Mouse (Mus musculus) heart, embryonic 13.5 days (tissue): ENCODE results near the gene Abca17. TPM values are rescaled to one million over a fixed set of nuclear protein-coding genes. Genes with fewer than 3 reads are reported as not detected.

Experiments
- ATAC-seq: fragments of 200-750 bp; cut with Nextera tagmentation; 2 replicates; pipeline ENCODE4 v1.8.0; 2017; ENCODE audit warnings: moderate TSS enrichment; ENCODE audit not compliant: insufficient number of reproducible peaks, low FRiP score, low TSS enrichment; ENCODE audit errors: extremely low read depth
- H3K27ac ChIP-seq: fragments of 300-500 bp; sonication (generic); replicated peaks from 2 replicates; pipeline ENCODE4 v1.5.1; 2015; ENCODE audit warnings: moderate library complexity, mild to moderate bottlenecking, inconsistent platforms
- H3K27me3 ChIP-seq: fragments of 300-500 bp; sonication (generic); replicated peaks from 2 replicates; pipeline ENCODE4 v1.6.1; 2015; ENCODE audit warnings: mild to moderate bottlenecking, inconsistent platforms
- H3K36me3 ChIP-seq: fragments of 300-500 bp; sonication (generic); 2 replicates; pipeline ENCODE4 v1.6.1; 2015; ENCODE audit warnings: mild to moderate bottlenecking, inconsistent platforms
- H3K4me1 ChIP-seq: fragments of 300-500 bp; sonication (generic); 2 replicates; pipeline ENCODE4 v1.6.1; 2015; ENCODE audit warnings: inconsistent platforms
- H3K4me2 ChIP-seq: fragments of 300-500 bp; sonication (generic); 2 replicates; pipeline ENCODE4 v1.6.1; 2015; ENCODE audit warnings: inconsistent platforms, mild to moderate bottlenecking, moderate library complexity
- H3K4me3 ChIP-seq: fragments of 300-500 bp; sonication (generic); 2 replicates; pipeline ENCODE4 v1.5.1; 2015; ENCODE audit warnings: moderate library complexity, mild to moderate bottlenecking, inconsistent platforms
- H3K9ac ChIP-seq: fragments of 300-500 bp; sonication (generic); 2 replicates; pipeline ENCODE4 v1.6.1; 2015; ENCODE audit warnings: inconsistent platforms, mild to moderate bottlenecking, moderate library complexity
- H3K9me3 ChIP-seq: fragments of 300-500 bp; sonication (generic); 2 replicates; pipeline ENCODE4 v1.6.1; 2016; ENCODE audit warnings: inconsistent platforms
- WGBS: fragments of 180-500 bp; shearing (Covaris S2); methylation state at CpG from one replicate; pipeline ENCODE4 v1.1.7; 2015; ENCODE audit warnings: mixed read lengths; 5-methylcytosine and 5-hydroxymethylcytosine counted together
- polyA plus RNA-seq: library from polyadenylated mRNA; unstranded; fragments of >200 nt; fragmentation: Nextera tagmentation; extraction: Ambion mirVana; gene quantifications from 2 replicates; pipeline ENCODE4 v1.2.1, GENCODE M21; 2015

Abca17 gene
- polyA plus RNA-seq, 1 experiment from 2014 or later = 0.11 TPM

DNA sequence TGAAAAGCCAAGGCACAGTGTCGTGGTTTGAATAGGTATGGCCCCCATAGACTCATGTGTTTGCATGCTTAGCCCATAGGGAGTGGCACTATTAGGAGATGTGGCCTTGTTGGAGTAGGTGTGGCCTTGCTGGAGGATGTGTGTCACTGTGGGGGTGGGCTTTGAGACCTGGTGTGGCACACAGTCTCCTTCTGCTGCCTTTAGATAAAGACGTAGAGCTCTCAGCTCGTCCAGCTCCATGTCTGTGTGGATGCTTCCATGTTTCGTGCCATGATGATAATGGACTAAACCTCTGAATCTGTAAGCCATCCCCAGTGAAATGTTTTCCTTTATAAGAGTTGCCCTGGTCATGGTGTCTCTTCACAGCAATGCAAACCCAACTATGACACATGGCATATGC lies 71.0 kb downstream of the Abca17 start:
- Histone ChIP-seq H3K4me1 (0 out of 2 replicates have a peak, but pooled peaks cover 4% of the 10 kb centered on the region), H3K9ac (no peak overlapping the region), H3K4me2 (no peak overlapping the region), H3K4me3 (no peak overlapping the region), H3K27ac (no peak overlapping the region), H3K27me3 (no peaks in the 10 kb centered on the region), H3K36me3 (no peaks in the 10 kb centered on the region), H3K9me3 (peaks cover 11% of the 10 kb centered on the region; the same call in 1 of the 2 replicates)
- WGBS = 64% methylated on average over 4 of the region's 4 CpGs
- no peak for ATAC-seq

DNA sequence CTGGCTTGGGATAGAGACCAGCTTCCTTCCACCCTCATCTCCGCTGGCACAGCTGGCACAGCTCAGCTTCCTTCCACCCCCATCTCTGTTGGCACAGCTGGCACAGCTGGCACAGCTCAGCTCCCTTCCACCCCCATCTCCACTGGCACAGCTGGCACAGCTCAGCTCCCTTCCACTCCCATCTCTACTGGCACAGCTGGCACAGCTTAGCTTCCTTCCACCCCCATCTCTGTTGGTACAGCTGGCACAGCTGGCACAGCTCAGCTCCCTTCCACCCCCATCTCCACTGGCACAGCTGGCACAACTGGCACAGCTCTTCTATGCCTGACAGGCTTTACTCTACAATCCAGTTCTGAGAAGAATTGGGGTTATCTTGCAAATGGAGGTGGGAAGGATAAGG lies 83.7 kb downstream of the Abca17 start:
- Histone ChIP-seq H3K4me3 (no peak overlapping the region), H3K4me1 (no peaks in the 10 kb centered on the region), H3K27ac (no peak overlapping the region), H3K9ac (no peak overlapping the region), H3K4me2 (no peak overlapping the region), H3K36me3 (no peaks in the 10 kb centered on the region), H3K27me3 (no peaks in the 10 kb centered on the region), H3K9me3 (no peaks in the 10 kb centered on the region; the same call in 1 of the 2 replicates)
- 85% methylated on average over 1 of the region's 1 CpGs for WGBS
- no peak for ATAC-seq

DNA sequence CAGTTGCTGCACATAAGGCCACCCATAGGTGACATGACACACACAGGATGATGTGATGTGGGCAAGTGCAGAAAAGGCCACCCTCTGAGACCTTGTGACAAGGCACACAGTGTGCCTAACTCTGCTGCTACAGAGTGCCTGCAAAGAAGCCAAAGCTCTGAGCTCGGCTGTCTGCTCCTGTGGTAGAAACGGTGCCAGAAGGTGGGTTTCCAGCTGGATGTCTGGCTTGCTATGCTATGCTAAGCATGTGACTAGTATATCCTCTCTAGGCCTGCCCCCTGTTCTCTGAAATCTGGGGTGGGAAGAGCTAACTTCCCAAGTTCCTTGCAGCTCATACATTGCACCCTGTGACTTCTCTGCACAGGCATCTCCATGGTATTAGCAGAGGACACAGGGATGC lies 86.1 kb downstream of the Abca17 start:
- ATAC-seq = no peak

DNA sequence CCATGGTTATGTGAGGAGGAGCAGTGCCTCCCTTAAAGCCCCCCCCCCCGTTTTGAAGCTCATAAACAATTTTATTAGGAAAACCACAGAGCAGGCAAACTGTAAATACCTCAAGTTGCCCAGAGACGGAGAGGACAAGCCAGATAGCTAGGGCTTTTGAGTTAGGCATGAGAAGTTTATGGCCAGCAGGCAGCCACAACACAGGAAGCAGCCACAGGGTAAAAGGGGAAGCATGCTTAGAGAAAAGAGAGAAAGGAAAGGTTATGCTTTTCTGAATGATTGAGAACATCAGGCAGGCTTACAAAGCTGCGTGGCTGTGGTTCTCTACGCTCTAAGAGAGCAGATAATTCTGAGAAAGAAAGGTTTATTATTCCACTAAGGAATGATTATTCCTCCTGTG lies 90.4 kb downstream of the Abca17 start:
- Histone ChIP-seq H3K27me3 (no peaks in the 10 kb centered on the region), H3K9me3 (no peaks in the 10 kb centered on the region; the same call in 1 of the 2 replicates), H3K4me2 (no peak overlapping the region), H3K36me3 (no peaks in the 10 kb centered on the region), H3K4me3 (no peak overlapping the region), H3K9ac (no peak overlapping the region), H3K4me1 (no peaks in the 10 kb centered on the region), H3K27ac (no peak overlapping the region)
- no peak for ATAC-seq
- WGBS = 63% methylated on average over 4 of the region's 4 CpGs

More for the DNA sequence above, 86.1 kb downstream of the Abca17 start:
- no peaks in the 10 kb centered on the region for H3K36me3 ChIP-seq
- no peaks in the 10 kb centered on the region for H3K27me3 ChIP-seq
- no peaks in the 10 kb centered on the region for H3K4me1 ChIP-seq
- no peaks in the 10 kb centered on the region; the same call in 1 of the 2 replicates for H3K9me3 ChIP-seq
- H3K4me3 ChIP-seq = no peak overlapping the region
- 73% methylated on average over 2 of the region's 2 CpGs for WGBS
- H3K4me2 ChIP-seq = no peak overlapping the region
- H3K9ac ChIP-seq = no peak overlapping the region
- no peak overlapping the region for H3K27ac ChIP-seq

DNA sequence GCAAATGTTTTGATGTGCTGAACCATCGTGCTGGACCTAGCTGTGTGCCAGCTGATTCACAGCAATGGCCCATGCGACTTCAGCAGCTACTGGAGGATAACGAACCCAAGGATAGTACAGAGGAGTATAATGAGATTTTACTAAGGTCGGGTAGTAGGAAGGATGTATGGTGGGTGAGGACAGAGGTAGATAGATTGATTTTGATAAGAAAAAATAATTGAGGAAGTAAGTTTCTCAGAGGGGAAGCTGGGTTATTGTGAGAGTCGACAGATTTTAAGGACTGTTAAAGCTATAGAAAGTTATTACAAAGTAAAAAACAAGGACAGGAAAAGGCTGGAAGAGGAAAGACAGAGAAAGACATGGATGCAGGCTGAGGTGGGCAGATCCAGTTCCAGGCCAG lies 91.2 kb downstream of the Abca17 start:
- Histone ChIP-seq H3K36me3 (no peaks in the 10 kb centered on the region), H3K4me1 (no peaks in the 10 kb centered on the region), H3K4me2 (no peak overlapping the region), H3K9me3 (no peaks in the 10 kb centered on the region; the same call in 1 of the 2 replicates), H3K27ac (no peak overlapping the region), H3K4me3 (no peak overlapping the region), H3K9ac (no peak overlapping the region), H3K27me3 (no peaks in the 10 kb centered on the region)
- ATAC-seq = no peak
- 69% methylated on average over 5 of the region's 5 CpGs for WGBS

DNA sequence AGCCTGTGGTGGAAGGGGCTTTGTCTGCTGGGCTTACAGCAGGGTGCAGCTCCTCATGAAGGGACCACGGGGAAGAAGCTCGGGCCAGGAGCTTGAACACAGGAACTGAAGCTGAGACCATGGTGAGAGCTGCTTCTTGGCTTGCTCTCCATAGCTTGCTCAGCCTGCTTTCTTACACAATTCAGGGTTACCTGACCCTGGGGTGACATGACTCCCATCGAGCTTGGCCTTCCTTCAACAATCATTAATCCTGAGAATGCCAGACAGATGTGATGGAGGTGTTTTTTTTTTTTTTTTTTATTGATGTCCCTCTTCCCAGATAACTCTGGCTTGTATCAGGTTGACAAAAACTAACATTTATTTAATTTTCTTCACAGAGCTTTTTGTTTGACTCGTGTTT lies 91.9 kb downstream of the Abca17 start:
- WGBS = 67% methylated on average over 4 of the region's 4 CpGs
- ATAC-seq = no peak
- Histone ChIP-seq H3K4me2 (no peak overlapping the region), H3K27me3 (no peaks in the 10 kb centered on the region), H3K4me3 (no peak overlapping the region), H3K27ac (no peak overlapping the region), H3K36me3 (no peaks in the 10 kb centered on the region), H3K4me1 (no peaks in the 10 kb centered on the region), H3K9ac (no peak overlapping the region), H3K9me3 (no peaks in the 10 kb centered on the region; the same call in 1 of the 2 replicates)

DNA sequence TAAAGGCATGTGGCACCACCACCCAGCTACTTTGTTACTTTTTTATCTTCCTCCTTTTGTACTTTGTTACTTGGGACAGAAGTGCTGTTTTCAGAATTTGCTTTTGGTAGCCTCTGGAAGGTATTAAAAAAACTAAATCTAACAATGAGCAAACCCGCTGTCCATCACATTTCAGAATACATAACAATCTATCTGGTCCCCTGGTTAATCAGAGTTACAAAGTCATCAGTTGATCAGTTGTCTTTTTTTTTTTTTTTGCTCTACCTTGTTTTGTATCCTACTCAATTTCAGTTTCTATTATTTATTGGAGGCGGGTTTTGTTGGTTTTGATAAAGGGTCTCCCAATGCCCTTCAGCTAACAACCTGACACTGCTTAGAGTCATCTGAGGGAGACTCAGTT lies 98.5 kb downstream of the Abca17 start:
- Histone ChIP-seq H3K4me3 (peak overlapping the region; percentile 84; the same call in 1 of the 2 replicates), H3K27ac (no peak overlapping the region), H3K4me1 (peaks cover 21% of the 10 kb centered on the region), H3K27me3 (no peaks in the 10 kb centered on the region), H3K36me3 (peaks cover 19% of the 10 kb centered on the region), H3K4me2 (peak overlapping the region; percentile 75; the same call in 1 of the 2 replicates), H3K9ac (peak overlapping the region; percentile 87; the same call in 1 of the 2 replicates), H3K9me3 (no peaks in the 10 kb centered on the region)
- no peak for ATAC-seq
- 91% methylated on average over 2 of the region's 2 CpGs for WGBS

DNA sequence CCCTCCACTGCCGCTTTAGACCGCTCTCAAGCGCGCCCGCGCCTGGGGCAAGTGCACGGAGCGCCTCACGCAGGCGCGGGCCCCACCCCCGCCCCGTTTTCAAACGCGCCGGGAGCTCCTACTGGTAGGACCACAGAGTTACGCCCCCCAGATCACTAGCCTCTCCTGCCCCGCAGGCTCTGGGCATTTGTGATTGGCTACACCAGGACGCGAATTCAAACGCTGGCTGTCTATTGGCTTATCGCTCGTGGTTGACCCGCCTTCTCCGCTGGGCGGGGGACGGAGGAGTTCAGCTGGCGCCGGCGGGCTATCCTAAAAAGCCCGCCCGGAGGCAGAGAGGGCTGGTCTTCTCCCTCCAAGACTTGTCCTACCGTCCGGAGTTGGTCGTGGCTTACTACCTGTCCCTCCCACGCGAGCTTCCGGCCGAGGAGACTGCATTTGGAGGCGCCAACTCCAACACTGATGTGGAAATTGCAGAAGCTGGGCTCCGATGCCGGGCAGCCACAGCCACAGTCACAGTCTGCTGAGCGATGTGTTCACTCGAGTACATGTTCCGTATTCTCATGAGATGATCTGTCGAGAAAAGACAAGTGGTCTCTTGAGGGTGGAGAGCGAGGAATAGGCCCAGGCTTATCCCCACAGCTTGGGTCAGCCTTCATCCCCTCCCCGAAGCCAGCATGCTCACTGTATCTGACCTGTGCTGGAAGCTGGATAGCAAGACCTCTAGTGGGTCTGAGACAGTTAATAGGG lies 99.4 kb downstream of the Abca17 start, which contains the start of gene Ccnf:
Ccnf (minus strand) TSS at position 165 of the 750 bp plus-strand sequence.
- Histone ChIP-seq H3K9me3 (no peaks in the 10 kb centered on the region), H3K4me2 (peak within 1 kb of the TSS; percentile 75), H3K9ac (peak within 1 kb of the TSS; percentile 87), H3K4me3 (peak within 1 kb of the TSS; percentile 84), H3K27ac (peak within 1 kb of the TSS; percentile 84), H3K27me3 (no peaks in the 10 kb centered on the region), H3K36me3 (peaks cover 27% of the 10 kb centered on the region), H3K4me1 (peaks cover 21% of the 10 kb centered on the region)
- WGBS = under 1% methylated on average over 48 of the region's 48 CpGs
- peak; percentile 100 for ATAC-seq

DNA sequence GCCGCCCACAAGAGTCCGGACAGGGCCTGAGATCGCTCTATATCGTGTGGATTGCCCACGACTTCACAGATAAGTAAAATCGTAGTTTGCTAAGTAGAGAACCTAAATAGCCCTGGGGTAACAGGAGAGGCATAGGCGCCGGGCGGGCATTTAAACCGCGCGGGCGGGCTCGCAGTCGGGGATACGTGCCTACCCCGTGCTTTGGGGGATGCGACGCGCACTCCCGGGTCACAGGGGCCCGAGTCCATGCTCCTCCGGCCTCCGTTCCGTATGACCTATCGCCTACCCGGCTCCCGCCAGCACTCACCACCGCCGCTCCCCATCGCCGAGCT lies 99.9 kb downstream of the Abca17 start:
- no peak for ATAC-seq
- H3K4me2 ChIP-seq = peak overlapping the region; percentile 75
- peak overlapping the region; percentile 64 for H3K27ac ChIP-seq
- peaks cover 21% of the 10 kb centered on the region for H3K4me1 ChIP-seq
- H3K9ac ChIP-seq = peak overlapping the region; percentile 86
- H3K36me3 ChIP-seq = peaks cover 32% of the 10 kb centered on the region
- under 1% methylated on average over 32 of the region's 32 CpGs for WGBS
- H3K9me3 ChIP-seq = no peaks in the 10 kb centered on the region
- no peaks in the 10 kb centered on the region for H3K27me3 ChIP-seq
- H3K4me3 ChIP-seq = peak overlapping the region; percentile 84

DNA sequence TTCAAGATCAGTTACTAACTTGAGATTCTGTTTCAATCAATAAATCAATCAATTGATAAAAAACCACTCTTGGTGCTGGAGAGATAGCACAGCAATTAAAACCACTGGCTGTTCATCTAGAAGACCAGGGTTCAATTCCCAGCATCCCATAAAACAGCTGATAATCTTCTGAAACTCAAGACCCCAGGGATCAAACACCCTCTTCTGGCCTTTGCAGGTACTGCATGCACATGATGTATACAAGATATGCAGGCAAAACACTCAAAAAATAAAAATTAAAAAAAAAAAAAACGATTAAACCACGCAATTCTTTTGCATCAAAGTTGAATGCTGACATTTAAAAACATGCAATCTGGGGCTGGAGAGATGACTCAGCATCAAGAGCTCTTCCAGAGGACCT lies 102.2 kb downstream of the Abca17 start:
- H3K4me1 ChIP-seq = peaks cover 21% of the 10 kb centered on the region
- WGBS = 98% methylated on average over 2 of the region's 2 CpGs
- ATAC-seq = no peak
- no peak overlapping the region for H3K27ac ChIP-seq
- no peak overlapping the region; the same call in 1 of the 2 replicates for H3K4me3 ChIP-seq
- peaks cover 4% of the 10 kb centered on the region for H3K9me3 ChIP-seq
- H3K4me2 ChIP-seq = 0 out of 2 replicates have a peak overlapping the region, but pooled peaks have one; percentile 75
- no peaks in the 10 kb centered on the region for H3K27me3 ChIP-seq
- peaks cover 50% of the 10 kb centered on the region for H3K36me3 ChIP-seq
- H3K9ac ChIP-seq = no peak overlapping the region

DNA sequence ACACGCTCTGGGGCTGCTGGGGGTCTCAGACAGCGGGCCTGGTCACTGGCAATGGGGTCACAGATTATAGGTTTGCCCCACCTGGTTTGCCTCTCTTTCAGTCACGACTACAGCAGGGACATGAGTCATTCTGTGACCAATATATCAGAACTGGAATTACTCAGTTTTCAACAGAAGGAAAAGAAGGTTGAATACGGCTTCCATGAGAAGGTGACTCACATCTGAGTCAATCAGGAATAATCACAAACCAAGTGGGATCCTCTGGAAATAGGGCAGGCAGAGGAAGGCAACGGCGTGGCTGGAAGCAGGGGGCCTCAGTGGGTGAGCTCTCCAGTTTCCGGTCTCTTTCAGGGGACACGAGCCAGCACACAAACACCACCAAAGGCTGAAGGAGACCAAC lies 106.8 kb downstream of the Abca17 start:
- H3K9ac ChIP-seq = no peak overlapping the region
- H3K4me3 ChIP-seq = no peak overlapping the region
- H3K36me3 ChIP-seq = peaks cover 94% of the 10 kb centered on the region
- no peak overlapping the region for H3K27ac ChIP-seq
- ATAC-seq = no peak
- no peak overlapping the region for H3K4me2 ChIP-seq
- 94% methylated on average over 8 of the region's 8 CpGs for WGBS
- peaks cover 5% of the 10 kb centered on the region for H3K9me3 ChIP-seq
- peaks cover 2% of the 10 kb centered on the region; the same call in 1 of the 2 replicates for H3K4me1 ChIP-seq
- H3K27me3 ChIP-seq = no peaks in the 10 kb centered on the region
